ENCODE assay signal across 12 mouse cellular contexts in the genomic region with DNA sequence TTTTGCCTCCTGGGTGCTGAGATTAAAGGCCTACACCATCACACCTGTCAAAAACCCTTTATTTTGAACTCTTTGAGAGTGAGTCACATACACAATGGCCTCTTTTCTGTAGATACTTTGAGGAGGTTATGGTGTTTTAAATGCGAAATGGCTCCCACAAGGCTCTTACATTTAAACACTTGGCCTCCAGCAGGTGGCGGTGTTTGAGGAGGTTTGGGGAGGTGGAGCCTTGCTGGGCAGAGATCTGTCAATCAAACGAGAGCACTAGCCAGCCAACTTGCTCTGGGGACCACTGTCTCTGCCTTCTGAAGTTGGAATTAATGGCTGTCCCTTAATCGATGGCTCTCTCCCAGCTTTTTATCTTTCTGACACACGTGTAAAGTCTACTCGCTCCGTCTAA.
DNase-seq lines count a peak whose midpoint lies in the region; ATAC-seq and TF ChIP-seq lines count a peak whose summit lies in the region.
"Had no signal": no experiment of that assay in that cellular context is flagged by ENCODE, and none has a peak within 500 bp of the region (broad histone marks: within the 10 kb centered on the region; RNA-seq: fewer than 3 reads in every experiment).

No protein-coding gene starts in this region.

- DNase-seq in kidney, postnatal 0 days (ENCODE audit: low spot score) = peak; percentile 0
- DNase-seq in kidney, postnatal 14 days = no peak
- DNase-seq in 416B (ENCODE audit: low read depth) (peak; percentile 47), ES-E14 (ENCODE audit: low read depth, low spot score) (peak; percentile 77)
- DNase-seq in embryonic facial prominence, embryonic 10.5 days (ENCODE audit: low spot score) = peak; percentile 39
- DNase-seq in urinary bladder, postnatal 36 days (ENCODE audit: low spot score in 2 of 2) = no peak
- DNase-seq in gastrocnemius, postnatal 36 days = no peak
- DNase-seq: liver had no signal

- intact Hi-C loops in gastrocnemius, postnatal 36 days (cut with DNase I) = no loop called here

- H3K27ac ChIP-seq in kidney, postnatal 0 days = no peak overlapping the region
- H3K27ac ChIP-seq in ES-E14 (ENCODE audit: insufficient read depth, low read depth, low read length, poor library complexity, severe bottlenecking) = no peak overlapping the region
- H3K27ac ChIP-seq in embryonic facial prominence, embryonic 10.5 days (replicated peaks) = no peak overlapping the region
- H3K27ac ChIP-seq: embryonic facial prominence, embryonic 12.5 days; midbrain, embryonic 12.5 days had no signal

- H3K27me3 ChIP-seq in kidney, postnatal 0 days (ENCODE audit: insufficient read depth, low read length) = no peaks in the 10 kb centered on the region
- H3K27me3 ChIP-seq in embryonic facial prominence, embryonic 10.5 days (replicated peaks; ENCODE audit: low read depth, poor library complexity, severe bottlenecking) = no peaks in the 10 kb centered on the region
- H3K27me3 ChIP-seq: embryonic facial prominence, embryonic 12.5 days; midbrain, embryonic 12.5 days had no signal

- no peak for ATAC-seq in kidney, postnatal 0 days (replicated peaks; ENCODE audit: low FRiP score, low read depth)
- ATAC-seq in erythroid progenitor cell, adult 5-6 weeks (replicated peaks; ENCODE audit: low FRiP score, poor library complexity, severe bottlenecking) = no peak
- ATAC-seq: activated CD4-positive, CD25-positive, alpha-beta regulatory T cell, adult 4 months had no signal

- WGBS in kidney, postnatal 0 days = 64% methylated on average over 7 of the region's 7 CpGs
- 65% methylated on average over 7 of the region's 7 CpGs for WGBS in embryonic facial prominence, embryonic 10.5 days

- H3K4me1 ChIP-seq in kidney, postnatal 0 days (replicated peaks; ENCODE audit: insufficient read depth, low read length) = no peaks in the 10 kb centered on the region
- no peaks in the 10 kb centered on the region for H3K4me1 ChIP-seq in ES-E14 (ENCODE audit: control insufficient read depth in 2 of 2, insufficient read depth in 2 of 2, low read length in 2 of 2, poor library complexity in 1 of 2)
- no peaks in the 10 kb centered on the region for H3K4me1 ChIP-seq in embryonic facial prominence, embryonic 10.5 days
- H3K4me1 ChIP-seq: embryonic facial prominence, embryonic 12.5 days; midbrain, embryonic 12.5 days had no signal

- no peak overlapping the region for H3K4me3 ChIP-seq in kidney, postnatal 0 days (replicated peaks; ENCODE audit: low read depth, low read length)
- no peak overlapping the region for H3K4me3 ChIP-seq in ES-E14 (ENCODE audit: insufficient read depth in 1 of 2, low read depth in 1 of 2, low read length in 2 of 2, poor library complexity in 1 of 2, severe bottlenecking in 1 of 2)
- no peak overlapping the region for H3K4me3 ChIP-seq in embryonic facial prominence, embryonic 10.5 days
- H3K4me3 ChIP-seq: embryonic facial prominence, embryonic 12.5 days; midbrain, embryonic 12.5 days had no signal

- in situ Hi-C loops in ES-E14 (cut with MboI; ENCODE audit: low sequenced_read_pairs in 2 of 2, unreplicated experiment in 2 of 2) = no loop called here

- H3K4me2 ChIP-seq in kidney, postnatal 0 days (ENCODE audit: low read length) = no peak overlapping the region
- H3K4me2 ChIP-seq: embryonic facial prominence, embryonic 12.5 days; midbrain, embryonic 12.5 days had no signal

- H3K36me3 ChIP-seq in kidney, postnatal 0 days (ENCODE audit: insufficient read depth, low read length) = no peaks in the 10 kb centered on the region
- no peaks in the 10 kb centered on the region for H3K36me3 ChIP-seq in ES-E14 (ENCODE audit: control insufficient read depth, insufficient read depth, low read length, poor library complexity, severe bottlenecking)
- H3K36me3 ChIP-seq in embryonic facial prominence, embryonic 10.5 days (replicated peaks) = no peaks in the 10 kb centered on the region
- H3K36me3 ChIP-seq: embryonic facial prominence, embryonic 12.5 days; midbrain, embryonic 12.5 days had no signal

- peak; percentile 49; the same call in 1 of the 2 replicates for TF ChIP-seq CTCF in kidney, postnatal 0 days (IDR thresholded peaks at IDR 0.05; ENCODE audit: low read depth)

- H3K9ac ChIP-seq in kidney, postnatal 0 days (ENCODE audit: low read depth, low read length) = no peak overlapping the region
- H3K9ac ChIP-seq in ES-E14 (ENCODE audit: insufficient read depth, low read depth, low read length, poor library complexity, severe bottlenecking) = no peak overlapping the region
- H3K9ac ChIP-seq: embryonic facial prominence, embryonic 12.5 days; midbrain, embryonic 12.5 days had no signal

- H3K9me3 ChIP-seq in kidney, postnatal 0 days (replicated peaks; ENCODE audit: low read length) = no peaks in the 10 kb centered on the region
- no peaks in the 10 kb centered on the region for H3K9me3 ChIP-seq in ES-E14 (ENCODE audit: control insufficient read depth, insufficient read depth, low read depth, low read length)
- no peaks in the 10 kb centered on the region; the same call in 1 of the 2 replicates for H3K9me3 ChIP-seq in embryonic facial prominence, embryonic 10.5 days
- H3K9me3 ChIP-seq: embryonic facial prominence, embryonic 12.5 days; midbrain, embryonic 12.5 days had no signal

TF ChIP-seq in ES-E14, 5 proteins besides CTCF, POLR2A, EP300 and RAD21:
- TF ChIP-seq MAFK (IDR thresholded peaks at IDR 0.05; ENCODE audit: insufficient read depth, low read depth, low read length) (no peak), ZC3H11A (IDR thresholded peaks at IDR 0.05; ENCODE audit: borderline replicate concordance, low read depth, low read length) (peak; percentile 23; the same call in 1 of the 2 replicates)

Comparison
In these comparisons a context has a peak if more than half of its experiments do, and no peak if none do; other contexts are left out.
1. DNase-seq: peak in kidney, postnatal 0 days (single experiment), 416B (single experiment), ES-E14 (single experiment) and embryonic facial prominence, embryonic 10.5 days (single experiment); none in kidney, postnatal 14 days (single experiment), urinary bladder, postnatal 36 days (0 of 2) and gastrocnemius, postnatal 36 days (0 of 2).